Mouse (Mus musculus) adrenal gland, postnatal 36 days (tissue): ENCODE results near the gene Gabbr1. TPM values are rescaled to one million over a fixed set of nuclear protein-coding genes. Genes with fewer than 3 reads are reported as not detected.

Experiments used
- DNase-seq, 2 experiments: peaks; one replicate each; pipeline ENCODE4 v3.0.0; 2021; ENCODE audit warnings: mixed read lengths in 1 of 2
- total RNA-seq, 2 experiments: library from RNA; stranded (reverse); gene quantifications; 2 replicates each; pipeline ENCODE4 v1.2.3; 2021

Gene Gabbr1
- total RNA-seq, 2 experiments from 2014 or later: 23.7 to 26.4 TPM

DNA sequence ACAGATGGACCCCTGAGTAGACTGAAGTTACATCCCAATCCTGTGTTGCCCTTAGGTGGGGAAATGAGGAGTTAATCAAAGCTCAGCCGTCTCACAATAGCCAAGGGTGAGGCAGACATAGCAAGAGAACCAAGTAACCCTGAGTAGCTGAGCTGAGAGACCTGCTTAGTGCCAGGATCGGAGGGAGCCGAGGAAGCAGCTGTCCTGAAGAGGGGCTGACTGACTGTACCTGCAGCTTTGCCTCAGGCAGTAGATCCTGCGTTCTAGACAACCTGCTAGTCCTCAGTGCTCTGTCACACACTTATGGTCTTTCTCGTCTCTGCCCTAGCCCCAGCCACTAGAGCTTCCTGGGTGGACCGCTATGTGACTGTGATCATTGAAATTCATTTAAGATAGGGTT lies 29.4 kb downstream of the Gabbr1 start:
- DNase-seq: no peak

DNA sequence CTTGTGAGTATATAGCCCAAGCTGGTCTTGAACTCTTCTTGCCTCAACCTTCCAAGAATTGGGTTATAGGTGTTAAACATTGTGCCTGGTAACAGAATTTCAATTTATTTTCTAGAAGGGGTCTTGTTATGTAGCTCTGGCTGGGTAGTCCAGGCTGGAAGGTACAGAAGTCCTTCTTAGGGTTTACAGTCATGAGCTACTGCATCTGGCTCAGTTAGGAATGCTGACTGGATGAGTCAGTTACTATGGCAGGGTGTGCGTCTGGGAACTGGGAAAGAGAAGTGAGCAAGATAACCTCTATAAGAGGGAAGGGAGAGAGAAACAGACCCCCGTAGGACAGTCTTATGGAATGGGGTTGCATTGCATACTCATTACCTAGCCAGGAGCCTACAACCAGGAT lies 30.0 kb downstream of the Gabbr1 start:
- no peak for DNase-seq

DNA sequence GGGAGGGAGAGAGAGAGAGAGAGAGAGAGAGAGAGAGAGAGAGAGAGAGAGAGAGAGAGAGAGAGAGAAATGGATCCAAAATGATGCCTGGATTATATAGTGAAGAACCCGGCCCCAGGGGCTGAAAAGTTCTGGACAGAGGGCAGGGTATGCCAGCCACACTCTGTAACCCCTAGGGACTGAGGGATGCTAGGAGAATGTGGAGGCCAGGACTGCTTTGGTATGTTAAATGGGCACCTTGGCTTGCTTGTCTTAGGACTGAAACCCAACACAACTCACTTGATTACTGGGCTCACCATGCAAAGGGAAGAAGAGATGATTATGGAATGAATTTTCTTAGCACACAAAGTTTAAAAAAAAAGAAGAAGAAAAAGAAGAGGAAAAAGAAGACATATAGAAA lies 32.4 kb downstream of the Gabbr1 start:
- DNase-seq: no peak

DNA sequence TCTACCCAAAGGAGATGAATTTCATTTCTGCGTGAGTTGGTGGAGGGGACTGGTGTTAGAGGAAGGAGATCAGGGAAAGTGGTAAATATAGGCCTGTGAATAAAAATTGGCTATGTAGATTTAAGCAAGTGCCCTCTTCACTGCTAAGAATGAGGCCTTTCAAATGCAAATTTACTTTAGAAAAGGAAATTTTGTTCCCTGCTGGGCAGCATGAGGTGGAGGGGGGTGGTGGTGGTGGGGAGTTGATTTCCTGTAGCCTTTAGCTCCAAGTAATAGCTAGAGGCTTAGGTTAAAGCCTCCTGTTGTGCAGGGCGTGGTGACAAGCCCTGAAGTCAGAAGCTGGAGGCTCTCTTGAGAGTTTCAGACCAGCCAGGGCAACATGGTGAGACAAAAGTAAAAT lies 33.2 kb downstream of the Gabbr1 start:
- no peak for DNase-seq

DNA sequence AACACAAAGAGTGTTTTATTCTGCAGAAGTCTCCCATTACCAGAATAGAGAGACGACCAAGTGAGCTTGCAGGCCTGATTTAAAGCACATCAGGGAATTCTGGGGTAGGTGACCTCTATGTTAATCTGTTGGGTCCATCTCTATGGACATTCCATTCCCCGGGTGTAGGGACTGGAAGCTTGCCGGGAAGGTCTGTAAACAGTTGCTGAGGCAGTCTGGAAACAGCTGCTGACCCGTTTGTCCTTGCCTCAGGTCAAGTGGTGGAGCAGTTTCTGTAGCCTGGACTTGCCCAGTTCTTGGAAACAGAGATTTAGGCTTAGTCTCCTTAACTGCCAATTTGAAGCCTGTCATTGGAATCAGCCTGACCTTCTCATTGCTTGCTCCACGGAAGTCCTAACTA lies 34.4 kb downstream of the Gabbr1 start:
- no peak for DNase-seq

DNA sequence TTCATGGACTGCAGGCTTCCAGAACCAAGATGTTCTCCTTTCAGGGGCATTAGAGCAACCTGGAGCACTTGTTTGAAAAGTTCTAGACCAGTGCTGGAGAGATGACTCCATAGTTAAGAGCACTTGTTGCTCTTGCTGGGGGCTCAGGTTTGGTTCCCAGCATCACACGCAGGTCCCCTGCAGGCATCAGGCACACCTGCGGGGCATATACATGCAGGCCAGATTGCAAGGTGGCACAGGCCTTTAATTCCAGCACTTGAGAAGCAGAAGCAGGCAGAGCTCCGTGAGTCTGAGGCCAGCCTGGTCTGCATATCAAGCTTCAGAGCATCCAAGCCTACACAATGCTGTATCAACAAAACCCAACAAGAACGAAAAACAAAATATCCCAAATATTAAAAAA lies 35.9 kb downstream of the Gabbr1 start:
- DNase-seq: no peak

DNA sequence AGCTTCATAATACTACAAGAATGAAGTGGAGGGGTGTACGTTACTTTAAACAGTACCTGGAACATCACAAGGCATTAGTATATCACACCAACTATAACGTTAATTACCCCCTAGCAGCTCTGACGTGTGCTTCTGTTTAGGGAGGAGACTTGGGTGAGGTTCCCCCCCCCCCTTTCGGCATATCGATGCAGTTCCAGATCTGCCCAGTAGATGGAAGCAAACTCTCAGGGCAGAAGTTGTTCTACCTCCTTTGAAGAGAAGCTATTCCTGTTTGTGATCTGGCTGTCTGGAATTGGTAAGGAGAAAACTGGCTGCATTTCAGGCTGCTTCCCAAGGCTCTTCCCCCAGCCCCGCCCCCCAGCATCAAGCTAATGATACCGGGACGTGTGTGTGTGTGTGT lies 37.6 kb downstream of the Gabbr1 start:
- peak; percentile 50 to 57 for DNase-seq

DNA sequence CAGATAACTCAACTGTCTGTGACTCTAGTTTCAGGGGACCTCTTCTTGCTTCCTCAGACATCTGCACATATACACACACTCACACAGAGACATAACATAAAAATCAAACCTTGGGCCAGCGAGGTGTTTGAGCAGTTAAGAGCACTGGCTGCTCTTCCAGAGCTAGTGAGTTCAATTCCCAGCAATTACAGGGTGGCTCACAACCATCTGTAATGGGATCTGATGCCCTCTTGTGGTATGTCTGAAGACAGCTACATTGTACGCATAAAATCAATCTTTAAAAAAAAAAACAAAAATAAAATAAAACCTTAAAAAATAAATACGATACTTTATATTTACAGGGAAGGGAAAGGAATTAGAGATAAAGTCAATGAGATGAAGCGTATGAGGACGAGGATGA lies 38.9 kb downstream of the Gabbr1 start:
- DNase-seq: no peak

DNA sequence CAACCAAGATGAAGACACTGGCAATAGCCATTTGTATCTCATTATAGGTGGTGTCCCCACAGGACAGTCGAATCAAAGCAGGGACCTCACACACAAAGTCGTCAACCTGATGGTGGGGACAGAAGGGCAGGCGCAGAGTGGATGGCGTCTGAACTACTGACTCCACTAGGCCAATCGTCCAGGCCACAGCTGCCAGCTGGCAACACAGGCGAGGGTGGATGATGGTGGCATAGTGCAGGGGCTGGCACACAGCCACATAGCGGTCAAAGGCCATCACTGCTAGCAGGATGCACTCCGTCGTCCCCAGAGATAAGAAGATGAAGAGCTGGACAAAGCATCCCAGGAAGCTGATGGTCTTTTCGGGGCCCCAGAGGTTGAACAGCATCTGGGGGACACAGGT lies 39.8 kb downstream of the Gabbr1 start:
- no peak for DNase-seq

DNA sequence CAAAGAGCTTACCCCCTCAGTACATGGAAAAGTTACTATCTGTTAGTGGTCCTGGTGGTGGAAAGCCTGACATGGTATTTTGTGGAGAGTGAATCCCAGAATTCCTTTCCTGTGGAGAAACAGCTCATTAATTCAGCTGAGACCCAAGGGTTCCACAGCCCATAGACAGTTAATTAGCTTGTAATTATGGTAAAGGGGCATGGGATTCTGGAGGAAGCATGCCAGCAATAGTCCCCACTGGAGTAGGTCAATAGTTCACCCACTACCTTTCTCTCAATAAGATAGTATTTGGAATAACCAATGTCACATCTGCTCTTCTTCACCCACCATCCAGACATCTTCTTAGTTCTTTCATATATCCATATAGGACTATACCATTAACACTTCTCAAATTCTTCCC lies 42.6 kb downstream of the Gabbr1 start, which contains the start of gene Olfr90:
Gene Olfr90, minus strand, starts transcription at position 101 of the 400 bp plus-strand sequence.
- no peak for DNase-seq

DNA sequence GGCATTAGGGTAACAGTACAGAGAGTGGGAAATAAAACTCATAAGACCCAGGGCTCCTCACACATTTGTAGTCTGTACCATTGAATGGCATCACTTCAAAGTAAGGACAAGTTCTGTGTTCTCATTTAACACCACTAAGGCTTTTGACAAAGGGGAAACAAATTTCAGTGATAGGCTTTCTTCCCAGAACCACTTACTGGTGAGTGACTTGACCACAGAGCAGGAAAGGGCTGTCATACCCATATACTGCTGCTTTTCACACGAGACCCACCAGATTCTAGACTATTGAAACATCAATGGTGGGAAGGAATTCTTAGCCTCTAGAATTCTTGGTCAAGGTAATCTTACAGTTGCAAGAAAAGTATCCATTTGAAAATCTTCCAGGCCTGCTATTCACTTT lies 46.4 kb downstream of the Gabbr1 start:
- no peak for DNase-seq

DNA sequence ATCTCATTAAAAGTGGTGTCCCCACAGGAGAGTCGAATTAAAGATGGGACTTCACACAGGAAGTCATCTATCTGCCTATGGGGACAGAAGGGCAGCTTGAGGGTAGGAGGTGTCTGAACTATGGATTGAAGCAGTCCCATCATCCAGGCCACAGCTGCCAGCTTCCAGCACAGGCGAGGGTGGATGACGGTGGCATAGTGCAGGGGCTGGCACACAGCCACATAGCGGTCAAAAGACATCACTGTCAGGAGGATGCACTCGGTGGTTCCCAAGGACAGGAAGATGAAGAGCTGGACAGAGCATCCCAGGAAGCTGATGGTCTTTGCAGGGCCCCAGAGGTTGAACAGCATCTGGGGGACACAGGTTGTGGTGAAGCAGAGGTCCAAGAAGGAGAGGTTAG lies 47.5 kb downstream of the Gabbr1 start:
- DNase-seq: no peak

DNA sequence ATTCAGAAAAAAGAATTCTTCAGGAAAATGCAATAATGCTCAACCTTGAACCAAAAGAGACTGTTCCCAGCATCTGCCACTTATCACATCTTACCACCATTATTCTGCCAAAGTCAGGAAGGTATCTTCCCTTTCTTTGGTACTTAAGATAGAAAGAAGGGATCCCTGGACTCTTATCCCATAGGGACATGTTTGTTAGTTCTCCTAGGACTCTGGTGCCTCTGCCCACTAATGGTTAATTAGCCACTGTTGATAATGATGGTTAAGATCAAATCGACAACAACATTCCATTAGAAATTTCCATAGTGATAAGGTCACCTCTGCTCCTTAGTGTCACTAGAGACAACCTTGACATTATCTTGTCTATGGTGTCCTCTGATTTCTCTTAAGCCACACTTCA lies 52.4 kb downstream of the Gabbr1 start, which contains the start of gene Olfr91:
Gene Olfr91, minus strand, starts transcription at position 101 of the 400 bp plus-strand sequence.
- DNase-seq: no peak

DNA sequence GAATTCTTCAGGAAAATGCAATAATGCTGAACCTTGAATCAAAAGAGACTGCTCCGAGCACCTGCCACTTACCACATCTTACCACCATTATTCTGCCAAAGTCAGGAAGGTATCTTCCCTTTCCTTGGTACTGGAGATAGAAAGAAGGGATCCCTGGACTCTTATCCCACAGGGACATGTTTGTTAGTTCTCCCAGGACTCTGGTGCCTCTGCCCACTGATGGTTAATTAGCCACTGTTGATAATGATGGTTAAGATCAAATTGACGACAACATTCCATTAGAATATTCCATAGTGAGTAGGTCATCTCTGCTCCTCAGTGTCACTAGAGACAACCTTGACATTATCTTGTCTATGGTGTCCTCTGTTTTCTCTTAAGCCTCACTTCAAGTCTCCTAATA lies 74.2 kb downstream of the Gabbr1 start, which contains the start of gene Olfr92:
Gene Olfr92, minus strand, starts transcription at position 101 of the 400 bp plus-strand sequence.
- DNase-seq: no peak

Other genes with a start within 250 kb of the Gabbr1 start
- not detected for gene H2-M10.6, start 233.8 kb upstream of the Gabbr1 start, total RNA-seq
- 10 to 100 TPM; 57.8 to 61.3 TPM for gene Trim26, start 208.8 kb upstream of the Gabbr1 start, total RNA-seq
- under 1 TPM in 1 of 2 experiments, not detected in 1; 0.16 TPM for gene Trim15, start 178.8 kb upstream of the Gabbr1 start, total RNA-seq
- under 1 TPM; 0.20 to 0.43 TPM for gene Trim10, start 176.4 kb upstream of the Gabbr1 start, total RNA-seq
- under 1 TPM; 0.23 to 0.40 TPM for gene Trim40, start 155.8 kb upstream of the Gabbr1 start, total RNA-seq
- gene Trim31, start 147.8 kb upstream of the Gabbr1 start, total RNA-seq: not detected
- under 1 TPM in 1 of 2 experiments, not detected in 1; 0.16 TPM for gene Rnf39, start 103.0 kb upstream of the Gabbr1 start, total RNA-seq
- 100 to 1,000 TPM in 1 of 2 experiments, 10 to 100 TPM in 1; 91.8 to 102 TPM for gene Ppp1r11, start 94.2 kb upstream of the Gabbr1 start, total RNA-seq
- gene Znrd1, start 87.4 kb upstream of the Gabbr1 start, total RNA-seq: 10 to 100 TPM; 44.2 to 45.0 TPM
- 10 to 100 TPM in 1 of 2 experiments, 1 to 10 TPM in 1; 9.0 to 13.6 TPM for gene Znrd1as, start 87.4 kb upstream of the Gabbr1 start, total RNA-seq
- gene 2410137M14Rik, start 64.7 kb upstream of the Gabbr1 start, total RNA-seq: not detected
- gene H2-M5, start 56.4 kb upstream of the Gabbr1 start, total RNA-seq: not detected
- 1 to 10 TPM; 1.5 to 3.3 TPM for gene Zfp57, start 44.8 kb upstream of the Gabbr1 start, total RNA-seq
- not detected for gene Mog, start 22.6 kb upstream of the Gabbr1 start, total RNA-seq
- gene Olfr90, start 42.5 kb downstream of the Gabbr1 start, total RNA-seq: not detected
- gene Olfr91, start 52.3 kb downstream of the Gabbr1 start, total RNA-seq: not detected
- gene Olfr92, start 74.1 kb downstream of the Gabbr1 start, total RNA-seq: not detected
- not detected for gene Olfr93, start 115.5 kb downstream of the Gabbr1 start, total RNA-seq
- gene Ubd, start 147.9 kb downstream of the Gabbr1 start, total RNA-seq: under 1 TPM in 1 of 2 experiments, not detected in 1; 0.56 TPM
- gene Olfr94, start 155.0 kb downstream of the Gabbr1 start, total RNA-seq: not detected
- not detected for gene Olfr95, start 167.2 kb downstream of the Gabbr1 start, total RNA-seq
- gene Olfr96, start 174.2 kb downstream of the Gabbr1 start, total RNA-seq: not detected
- not detected for gene Olfr97, start 191.4 kb downstream of the Gabbr1 start, total RNA-seq
- not detected for gene Olfr98, start 217.8 kb downstream of the Gabbr1 start, total RNA-seq
- 1 to 10 TPM; 3.8 to 5.3 TPM for gene H2-M3, start 224.3 kb downstream of the Gabbr1 start, total RNA-seq
- not detected for gene Olfr99, start 237.5 kb downstream of the Gabbr1 start, total RNA-seq